In the genomic region with DNA sequence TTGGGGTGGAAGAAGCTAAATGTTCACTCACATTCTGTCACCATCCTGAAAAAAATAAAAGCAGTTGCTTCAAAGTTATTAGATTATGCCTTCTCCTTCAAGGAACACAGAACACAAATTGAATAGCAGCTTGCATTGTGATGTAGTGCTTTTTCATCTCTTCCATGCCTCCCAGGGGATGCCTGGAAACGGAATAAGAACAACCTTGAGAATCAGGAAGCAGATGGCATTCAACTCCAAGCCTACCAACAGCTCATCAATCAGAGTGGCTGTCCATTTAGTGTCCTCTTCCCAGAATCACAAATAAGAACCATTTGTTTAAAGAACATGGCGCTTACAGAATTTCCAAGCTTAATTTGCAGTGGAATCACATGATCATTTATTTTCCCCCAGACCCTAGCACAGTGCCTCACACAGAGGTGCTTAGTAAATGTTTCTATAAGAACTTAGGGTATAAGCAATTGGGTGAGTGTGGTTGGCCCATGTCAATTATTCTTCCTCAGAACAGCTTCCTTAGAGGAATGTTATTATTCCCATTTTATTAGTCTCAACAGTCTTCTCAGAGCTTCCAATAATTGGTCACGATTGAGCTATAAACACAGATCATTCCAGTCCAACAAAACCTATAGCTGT, we compare ENCODE assay signal across 28 mouse cellular contexts.
DNase-seq lines count a peak whose midpoint lies in the region; ATAC-seq lines count a peak whose summit lies in the region.
"Had no signal": no experiment of that assay in that cellular context is flagged by ENCODE, and none has a peak within 500 bp of the region (broad histone marks: within the 10 kb centered on the region; RNA-seq: fewer than 3 reads in every experiment).

No protein-coding gene starts in this region.

- H3K9ac ChIP-seq in hindbrain, embryonic 14.5 days: no peak overlapping the region
- no peak overlapping the region for H3K9ac ChIP-seq in hindbrain, embryonic 12.5 days
- H3K9ac ChIP-seq in neural tube, embryonic 11.5 days (ENCODE audit: low read length): no peak overlapping the region
- no peak overlapping the region for H3K9ac ChIP-seq in neural tube, embryonic 12.5 days
- H3K9ac ChIP-seq: embryonic facial prominence, embryonic 13.5 days; forebrain, embryonic 15.5 days; liver, embryonic 14.5 days; midbrain, embryonic 12.5 days had no signal

- no peak overlapping the region for H3K4me3 ChIP-seq in hindbrain, embryonic 14.5 days (replicated peaks; ENCODE audit: low read length)
- no peak overlapping the region for H3K4me3 ChIP-seq in hindbrain, embryonic 12.5 days
- H3K4me3 ChIP-seq in neural tube, embryonic 11.5 days (ENCODE audit: low read depth, low read length): no peak overlapping the region
- H3K4me3 ChIP-seq in neural tube, embryonic 12.5 days: no peak overlapping the region
- H3K4me3 ChIP-seq: embryonic facial prominence, embryonic 13.5 days; forebrain, embryonic 10.5 days; forebrain, embryonic 15.5 days; midbrain, embryonic 12.5 days had no signal

- H3K27me3 ChIP-seq in hindbrain, embryonic 14.5 days (ENCODE audit: control insufficient read depth, insufficient read depth, low read length): no peaks in the 10 kb centered on the region
- H3K27me3 ChIP-seq in hindbrain, embryonic 12.5 days: no peaks in the 10 kb centered on the region
- no peaks in the 10 kb centered on the region for H3K27me3 ChIP-seq in neural tube, embryonic 11.5 days (ENCODE audit: control insufficient read depth, insufficient read depth, low read length)
- no peaks in the 10 kb centered on the region for H3K27me3 ChIP-seq in neural tube, embryonic 12.5 days (replicated peaks)
- H3K27me3 ChIP-seq: embryonic facial prominence, embryonic 13.5 days; forebrain, embryonic 15.5 days; midbrain, embryonic 12.5 days had no signal

- H3K4me1 ChIP-seq in hindbrain, embryonic 14.5 days (replicated peaks; ENCODE audit: control insufficient read depth, insufficient read depth, low read length): no peaks in the 10 kb centered on the region
- H3K4me1 ChIP-seq in hindbrain, embryonic 12.5 days: no peaks in the 10 kb centered on the region
- H3K4me1 ChIP-seq in neural tube, embryonic 11.5 days (ENCODE audit: control insufficient read depth, insufficient read depth, low read length): no peaks in the 10 kb centered on the region
- no peaks in the 10 kb centered on the region for H3K4me1 ChIP-seq in neural tube, embryonic 12.5 days
- H3K4me1 ChIP-seq: embryonic facial prominence, embryonic 13.5 days; forebrain, embryonic 10.5 days; forebrain, embryonic 15.5 days; midbrain, embryonic 12.5 days had no signal

- no peak overlapping the region for H3K27ac ChIP-seq in hindbrain, embryonic 14.5 days
- no peak overlapping the region for H3K27ac ChIP-seq in hindbrain, embryonic 12.5 days
- no peak overlapping the region for H3K27ac ChIP-seq in neural tube, embryonic 11.5 days (ENCODE audit: low read depth, low read length)
- no peak overlapping the region for H3K27ac ChIP-seq in neural tube, embryonic 12.5 days
- H3K27ac ChIP-seq: embryonic facial prominence, embryonic 13.5 days; forebrain, embryonic 10.5 days; forebrain, embryonic 15.5 days; kidney, postnatal 0 days; liver, embryonic 14.5 days; midbrain, embryonic 12.5 days had no signal

- peak; percentile 28 for DNase-seq in hindbrain, embryonic 14.5 days (ENCODE audit: low spot score)
- DNase-seq in neural tube, embryonic 11.5 days (ENCODE audit: low spot score): peak; percentile 31
- DNase-seq in neural tube, embryonic 10.5 days (ENCODE audit: extremely low spot score, low spot score): no peak
- no peak for DNase-seq in spleen, postnatal 4 days (ENCODE audit: low spot score in 2 of 2)
- DNase-seq in thymus, postnatal 10 days (ENCODE audit: low spot score in 2 of 2): no peak
- DNase-seq: adrenal gland, adult 2 months; adrenal gland, postnatal 36 days; cerebellum, adult 2 months; cerebellum, postnatal 14 days; gastrocnemius, postnatal 36 days; heart, postnatal 14 days; kidney, adult 8-10 months; layer of hippocampus, postnatal 36 days; left cerebral cortex, postnatal 4 days; liver; lung, adult 2 months; lung, postnatal 14 days; thymus, postnatal 14 days had no signal

- no peak for ATAC-seq in hindbrain, embryonic 14.5 days (ENCODE audit: low FRiP score)
- ATAC-seq in hindbrain, embryonic 12.5 days (ENCODE audit: low FRiP score): no peak
- no peak; the same call in 1 of the 2 replicates for ATAC-seq in neural tube, embryonic 11.5 days (ENCODE audit: insufficient read depth, low FRiP score, low TSS enrichment)
- ATAC-seq in neural tube, embryonic 12.5 days (ENCODE audit: low FRiP score, low read depth): peak; percentile 29; the same call in 1 of the 2 replicates
- ATAC-seq: activated CD4-positive, CD25-positive, alpha-beta regulatory T cell, adult 4 months; forebrain, embryonic 15.5 days; intestine, embryonic 16.5 days had no signal

- H3K9me3 ChIP-seq in hindbrain, embryonic 14.5 days (ENCODE audit: control insufficient read depth, low read length): peaks cover 10% of the 10 kb centered on the region
- H3K9me3 ChIP-seq in hindbrain, embryonic 12.5 days (replicated peaks): no peaks in the 10 kb centered on the region
- no peaks in the 10 kb centered on the region for H3K9me3 ChIP-seq in neural tube, embryonic 11.5 days (ENCODE audit: control insufficient read depth, low read length)
- no peaks in the 10 kb centered on the region for H3K9me3 ChIP-seq in neural tube, embryonic 12.5 days
- H3K9me3 ChIP-seq: forebrain, embryonic 15.5 days had no signal

- no peak overlapping the region for H3K4me2 ChIP-seq in hindbrain, embryonic 14.5 days (replicated peaks)
- no peak overlapping the region for H3K4me2 ChIP-seq in hindbrain, embryonic 12.5 days (replicated peaks)
- H3K4me2 ChIP-seq in neural tube, embryonic 11.5 days (ENCODE audit: low read depth): no peak overlapping the region
- H3K4me2 ChIP-seq in neural tube, embryonic 12.5 days (replicated peaks): no peak overlapping the region
- H3K4me2 ChIP-seq: embryonic facial prominence, embryonic 13.5 days; forebrain, embryonic 15.5 days; midbrain, embryonic 12.5 days had no signal

- WGBS in hindbrain, embryonic 14.5 days: 41% methylated on average over 3 of the region's 3 CpGs
- WGBS in hindbrain, embryonic 12.5 days: 49% methylated on average over 3 of the region's 3 CpGs
- 54% methylated on average over 3 of the region's 3 CpGs for WGBS in neural tube, embryonic 11.5 days
- WGBS in neural tube, embryonic 12.5 days: 52% methylated on average over 3 of the region's 3 CpGs

- H3K36me3 ChIP-seq in hindbrain, embryonic 14.5 days (replicated peaks; ENCODE audit: control insufficient read depth, insufficient read depth): no peaks in the 10 kb centered on the region
- H3K36me3 ChIP-seq in hindbrain, embryonic 12.5 days: no peaks in the 10 kb centered on the region
- no peaks in the 10 kb centered on the region for H3K36me3 ChIP-seq in neural tube, embryonic 11.5 days (ENCODE audit: control insufficient read depth, insufficient read depth, low read length)
- no peaks in the 10 kb centered on the region for H3K36me3 ChIP-seq in neural tube, embryonic 12.5 days
- H3K36me3 ChIP-seq: embryonic facial prominence, embryonic 13.5 days; forebrain, embryonic 10.5 days; forebrain, embryonic 15.5 days; midbrain, embryonic 12.5 days had no signal

Comparison
In these comparisons a context has a peak if more than half of its experiments do, and no peak if none do; other contexts are left out.
1. DNase-seq: peak in hindbrain, embryonic 14.5 days (single experiment) and neural tube, embryonic 11.5 days (single experiment); none in neural tube, embryonic 10.5 days (single experiment), spleen, postnatal 4 days (0 of 2) and thymus, postnatal 10 days (0 of 2).